Mouse (Mus musculus): Measurements from ENCODE around the gene Tbrg4.

- no peak for TF ChIP-seq POLR2A (IDR thresholded peaks at IDR 0.05; ENCODE audit: borderline replicate concordance, insufficient read depth, low read length)
- peak; percentile 23; the same call in 1 of the 2 replicates for TF ChIP-seq CTCF (IDR thresholded peaks at IDR 0.05; ENCODE audit: borderline replicate concordance, insufficient read depth, low read depth, low read length)
Measured at GRCm38 (mm10) chr11:6605021-6605481, 20.8 kb downstream of the Tbrg4 start.

Measured in cerebellum, adult 2 months (tissue).